Mouse (Mus musculus) T-helper 1 cell (primary cell): ENCODE measurements at regions not wholly inside any gene's neighbourhood (a gene's known extent, or its start where the extent isn't known, plus 50 kb on each side); places are given as distances from the start of the nearest gene placed in this dataset.

Experiments used
- in situ Hi-C: fragments of 300-600 bp; cut with MboI, MseI; formaldehyde crosslinking; loops from one replicate; pipeline ENCODE4 v1.15.1; 2025; ENCODE audit warnings: high pct_unique_total_duplicates

DNA sequence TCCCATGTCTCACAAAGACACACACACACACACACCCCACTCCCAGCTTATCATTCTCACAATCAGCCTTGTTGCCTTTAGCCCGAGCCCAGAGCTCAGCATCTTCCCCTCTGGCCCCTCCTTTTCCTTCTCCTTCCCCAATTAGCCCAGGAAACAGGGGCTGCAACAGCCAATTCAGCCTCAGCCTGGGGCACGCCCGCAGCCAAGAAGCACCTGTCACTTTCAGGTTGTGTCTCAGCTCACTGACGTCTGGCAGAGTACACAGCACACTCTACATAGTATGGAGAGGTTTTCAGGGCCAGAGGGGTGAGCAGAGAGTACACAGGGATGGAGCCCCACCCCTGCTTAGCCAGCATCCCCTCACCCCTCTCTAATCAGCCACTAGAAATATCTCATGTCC, 106.4 kb downstream of the Plxna1 start:
- in situ Hi-C loops: no loop called here

DNA sequence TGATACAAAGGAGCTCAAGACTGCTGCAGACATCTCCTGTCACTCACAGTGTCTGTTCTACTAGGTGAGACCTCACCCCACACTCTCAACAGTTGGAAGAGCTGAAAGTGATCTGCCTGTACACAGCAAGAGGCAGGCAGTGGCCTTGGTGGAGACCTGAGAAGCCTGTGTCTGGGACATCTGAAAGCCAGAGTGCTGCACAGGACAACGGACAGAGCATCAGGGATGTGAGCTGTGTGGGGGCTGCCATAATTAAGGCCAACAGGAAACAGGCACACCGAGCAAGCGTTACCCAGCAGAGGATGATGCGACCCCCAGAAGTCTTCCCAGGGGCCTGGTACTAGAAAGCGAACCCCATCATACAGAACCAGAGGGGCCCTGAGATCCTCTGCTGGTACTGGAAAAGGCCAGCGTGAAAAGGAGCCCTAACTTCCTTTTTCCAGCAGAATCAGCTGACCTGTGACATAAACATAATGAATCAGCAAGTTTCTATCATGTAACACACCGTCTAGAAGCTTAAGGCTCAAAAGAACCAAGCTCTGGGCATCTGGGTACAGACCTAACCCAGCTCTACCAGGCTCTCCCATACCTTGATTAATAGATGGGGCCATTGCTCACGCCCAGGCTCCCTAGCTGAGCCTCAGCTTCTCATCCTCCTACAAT, 105.7 kb downstream of the Plxna1 start:
- in situ Hi-C loops: no loop called here

DNA sequence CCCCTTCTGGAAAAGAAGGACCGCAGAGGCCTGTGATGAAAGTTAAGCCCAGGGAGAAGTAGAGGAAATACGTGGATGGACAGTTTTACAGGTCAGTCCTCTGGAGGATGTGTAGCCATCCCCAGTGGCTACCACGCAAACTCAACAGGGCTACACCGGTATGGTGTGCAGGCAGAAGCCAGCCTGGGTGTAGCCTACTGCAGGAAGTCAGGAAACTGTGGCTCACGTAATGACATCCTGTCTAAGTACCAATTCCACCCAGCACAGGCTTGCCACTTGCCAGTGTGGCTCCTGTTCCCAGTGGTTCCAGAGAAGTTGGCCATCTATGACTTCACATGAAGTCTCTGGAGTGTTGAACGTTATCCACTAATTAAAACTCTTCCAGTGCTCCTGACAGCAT, 105.0 kb downstream of the Plxna1 start:
- in situ Hi-C loops: no loop called here

- in situ Hi-C loops: no loop called here
Observed at GRCm38 (mm10) chr6:89258140-89258539, 104.3 kb downstream of the Plxna1 start.

- in situ Hi-C loops: no loop called here
Observed at GRCm38 (mm10) chr6:89259406-89259994, 102.9 kb downstream of the Plxna1 start.

- in situ Hi-C loops: no loop called here
Observed at GRCm38 (mm10) chr6:89262958-89263357, 99.5 kb downstream of the Plxna1 start.

- in situ Hi-C loops: no loop called here
Observed at GRCm38 (mm10) chr6:89265296-89265695, 97.1 kb downstream of the Plxna1 start.
